Mouse (Mus musculus) lung, embryonic 15.5 days (tissue): ENCODE measurements around the gene Gm36210. TPM values are rescaled to one million over a fixed set of nuclear protein-coding genes. Genes with fewer than 3 reads are reported as not detected.
A peak's percentile ranks its signal among the peaks of the same experiment; 100 is the strongest.

Experiments used
- ATAC-seq: fragments of 200-750 bp; cut with Nextera tagmentation; 2 replicates; pipeline ENCODE4 v1.8.0; 2017; ENCODE audit warnings: moderate number of reproducible peaks, borderline replicate concordance; ENCODE audit not compliant: low FRiP score, low TSS enrichment; ENCODE audit errors: extremely low read depth
- H3K27ac ChIP-seq: fragments of 300-500 bp; sonication (generic); 2 replicates; pipeline ENCODE4 v1.5.1; 2015; ENCODE audit warnings: moderate library complexity, mild to moderate bottlenecking, inconsistent platforms
- H3K27me3 ChIP-seq: fragments of 300-500 bp; sonication (generic); 2 replicates; pipeline ENCODE4 v1.6.1; 2015; ENCODE audit warnings: inconsistent platforms
- H3K36me3 ChIP-seq: fragments of 300-500 bp; sonication (generic); 2 replicates; pipeline ENCODE4 v1.6.1; 2015; ENCODE audit warnings: inconsistent platforms
- H3K4me1 ChIP-seq: fragments of 300-500 bp; sonication (generic); 2 replicates; pipeline ENCODE4 v1.6.1; 2015; ENCODE audit warnings: inconsistent platforms
- H3K4me2 ChIP-seq: fragments of 300-500 bp; sonication (generic); 2 replicates; pipeline ENCODE4 v1.6.1; 2015; ENCODE audit warnings: inconsistent platforms, mild to moderate bottlenecking, moderate library complexity
- H3K4me3 ChIP-seq: fragments of 300-500 bp; sonication (generic); 2 replicates; pipeline ENCODE4 v1.5.1; 2015; ENCODE audit warnings: mild to moderate bottlenecking, inconsistent platforms
- H3K9ac ChIP-seq: fragments of 300-500 bp; sonication (generic); 2 replicates; pipeline ENCODE4 v1.6.1; 2015; ENCODE audit warnings: inconsistent platforms
- H3K9me3 ChIP-seq: fragments of 300-500 bp; sonication (generic); 2 replicates; pipeline ENCODE4 v1.6.1; 2016; ENCODE audit warnings: inconsistent platforms
- WGBS: fragments of 180-500 bp; shearing (Covaris S2); methylation state at CpG from one replicate; pipeline ENCODE4 v1.1.7; 2015; 5-methylcytosine and 5-hydroxymethylcytosine counted together
- polyA plus RNA-seq: library from polyadenylated mRNA; unstranded; fragments of >200 nt; fragmentation: Nextera tagmentation; extraction: Ambion mirVana; gene quantifications from 2 replicates; pipeline ENCODE4 v1.2.1, GENCODE M21; 2015

The Gm36210 gene
- polyA plus RNA-seq: 0.16 TPM in 1 of 2 replicates, not detected in the other

- Histone ChIP-seq H3K4me1 (no peaks in the 10 kb centered on the region), H3K27ac (no peak within 1 kb of the TSS), H3K27me3 (no peaks in the 10 kb centered on the region), H3K36me3 (no peaks in the 10 kb centered on the region), H3K4me2 (no peak within 1 kb of the TSS), H3K4me3 (no peak within 1 kb of the TSS), H3K9me3 (no peaks in the 10 kb centered on the region), H3K9ac (no peak within 1 kb of the TSS)
- no peak for ATAC-seq
- WGBS: 69% methylated on average over 10 of the region's 10 CpGs
These were observed at the start of gene Gm36210 for GRCm38 (mm10) chr7:4906466-4906950. Gm36210 (minus strand) TSS chr7:4906516.

GRCm38 (mm10) chr7:4953815-4954445 lies 47.6 kb upstream of the Gm36210 start:
- Histone ChIP-seq H3K9ac (no peak overlapping the region), H3K4me2 (no peak overlapping the region), H3K9me3 (no peaks in the 10 kb centered on the region), H3K27me3 (no peaks in the 10 kb centered on the region), H3K27ac (no peak overlapping the region), H3K36me3 (no peaks in the 10 kb centered on the region), H3K4me1 (peaks cover 12% of the 10 kb centered on the region), H3K4me3 (no peak overlapping the region)
- 7% methylated on average over 10 of the region's 10 CpGs for WGBS
- peak; percentile 73 for ATAC-seq

GRCm38 (mm10) chr7:4950561-4951342 lies 44.4 kb upstream of the Gm36210 start:
- Histone ChIP-seq H3K36me3 (no peaks in the 10 kb centered on the region), H3K4me3 (no peak overlapping the region), H3K9me3 (no peaks in the 10 kb centered on the region), H3K4me1 (peaks cover 12% of the 10 kb centered on the region), H3K9ac (no peak overlapping the region), H3K4me2 (no peak overlapping the region), H3K27ac (no peak overlapping the region), H3K27me3 (no peaks in the 10 kb centered on the region)
- ATAC-seq: no peak
- WGBS: 79% methylated on average over 19 of the region's 19 CpGs

- Histone ChIP-seq H3K27me3 (no peaks in the 10 kb centered on the region), H3K27ac (no peak overlapping the region), H3K4me1 (peaks cover 4% of the 10 kb centered on the region), H3K9me3 (no peaks in the 10 kb centered on the region), H3K36me3 (no peaks in the 10 kb centered on the region), H3K4me2 (no peak overlapping the region), H3K9ac (no peak overlapping the region), H3K4me3 (no peak overlapping the region)
- 29% methylated on average over 6 of the region's 6 CpGs for WGBS
- no peak for ATAC-seq
These were observed 42.1 kb upstream of the Gm36210 start for GRCm38 (mm10) chr7:4948386-4948785.

- WGBS: 13% methylated on average over 2 of the region's 2 CpGs
- Histone ChIP-seq H3K9me3 (no peaks in the 10 kb centered on the region), H3K36me3 (no peaks in the 10 kb centered on the region), H3K4me1 (peaks cover 3% of the 10 kb centered on the region; the same call in 1 of the 2 replicates), H3K27me3 (no peaks in the 10 kb centered on the region), H3K4me2 (no peak overlapping the region), H3K9ac (no peak overlapping the region), H3K27ac (no peak overlapping the region), H3K4me3 (no peak overlapping the region)
- no peak for ATAC-seq
These were observed 41.5 kb upstream of the Gm36210 start for GRCm38 (mm10) chr7:4947855-4948254.

- no peaks in the 10 kb centered on the region for H3K36me3 ChIP-seq
- ATAC-seq: peak; percentile 85
- H3K9ac ChIP-seq: no peak overlapping the region
- no peaks in the 10 kb centered on the region for H3K9me3 ChIP-seq
- H3K4me3 ChIP-seq: peak overlapping the region; percentile 31
- H3K27me3 ChIP-seq: no peaks in the 10 kb centered on the region
- peaks cover 3% of the 10 kb centered on the region; the same call in 1 of the 2 replicates for H3K4me1 ChIP-seq
- H3K27ac ChIP-seq: no peak overlapping the region
- H3K4me2 ChIP-seq: peak overlapping the region; percentile 55
- 19% methylated on average over 15 of the region's 15 CpGs for WGBS
These were observed 37.0 kb upstream of the Gm36210 start for GRCm38 (mm10) chr7:4943223-4943815.

GRCm38 (mm10) chr7:4942673-4943072 lies 36.4 kb upstream of the Gm36210 start:
- H3K4me2 ChIP-seq: no peak overlapping the region
- no peak for ATAC-seq
- H3K9ac ChIP-seq: no peak overlapping the region
- H3K9me3 ChIP-seq: no peaks in the 10 kb centered on the region
- H3K27me3 ChIP-seq: no peaks in the 10 kb centered on the region
- H3K27ac ChIP-seq: no peak overlapping the region
- H3K36me3 ChIP-seq: no peaks in the 10 kb centered on the region
- peaks cover 3% of the 10 kb centered on the region; the same call in 1 of the 2 replicates for H3K4me1 ChIP-seq
- H3K4me3 ChIP-seq: no peak overlapping the region
- 40% methylated on average over 5 of the region's 5 CpGs for WGBS

- no peaks in the 10 kb centered on the region for H3K27me3 ChIP-seq
- ATAC-seq: no peak
- no peak overlapping the region for H3K4me3 ChIP-seq
- no peak overlapping the region for H3K4me2 ChIP-seq
- H3K9ac ChIP-seq: no peak overlapping the region
- no peaks in the 10 kb centered on the region for H3K36me3 ChIP-seq
- H3K27ac ChIP-seq: no peak overlapping the region
- no peaks in the 10 kb centered on the region for H3K9me3 ChIP-seq
- H3K4me1 ChIP-seq: peaks cover 3% of the 10 kb centered on the region; the same call in 1 of the 2 replicates
- WGBS: 20% methylated on average over 9 of the region's 9 CpGs
These were observed 33.8 kb upstream of the Gm36210 start for GRCm38 (mm10) chr7:4940068-4940479.

GRCm38 (mm10) chr7:4938456-4938855 lies 32.1 kb upstream of the Gm36210 start:
- Histone ChIP-seq H3K9me3 (no peaks in the 10 kb centered on the region), H3K27ac (no peak overlapping the region), H3K9ac (no peak overlapping the region), H3K4me1 (peaks cover 2% of the 10 kb centered on the region; the same call in 1 of the 2 replicates), H3K4me2 (no peak overlapping the region), H3K36me3 (no peaks in the 10 kb centered on the region), H3K27me3 (no peaks in the 10 kb centered on the region), H3K4me3 (no peak overlapping the region)
- no peak for ATAC-seq
- WGBS: 37% methylated on average over 2 of the region's 2 CpGs

- H3K4me2 ChIP-seq: no peak overlapping the region
- no peak overlapping the region for H3K27ac ChIP-seq
- no peak overlapping the region for H3K4me3 ChIP-seq
- no peak for ATAC-seq
- WGBS: 65% methylated on average over 11 of the region's 11 CpGs
- H3K27me3 ChIP-seq: no peaks in the 10 kb centered on the region
- no peaks in the 10 kb centered on the region for H3K36me3 ChIP-seq
- no peaks in the 10 kb centered on the region for H3K4me1 ChIP-seq
- no peaks in the 10 kb centered on the region for H3K9me3 ChIP-seq
- no peak overlapping the region for H3K9ac ChIP-seq
These were observed 31.1 kb upstream of the Gm36210 start for GRCm38 (mm10) chr7:4937392-4937791.

- Histone ChIP-seq H3K9ac (no peak overlapping the region), H3K4me3 (no peak overlapping the region), H3K4me2 (no peak overlapping the region), H3K27me3 (no peaks in the 10 kb centered on the region), H3K36me3 (no peaks in the 10 kb centered on the region), H3K4me1 (no peaks in the 10 kb centered on the region), H3K27ac (no peak overlapping the region), H3K9me3 (no peaks in the 10 kb centered on the region)
- 65% methylated on average over 10 of the region's 10 CpGs for WGBS
- ATAC-seq: no peak
These were observed 30.5 kb upstream of the Gm36210 start for GRCm38 (mm10) chr7:4936832-4937231.
